19 mouse cellular contexts compared by ENCODE assay signal in the genomic region with DNA sequence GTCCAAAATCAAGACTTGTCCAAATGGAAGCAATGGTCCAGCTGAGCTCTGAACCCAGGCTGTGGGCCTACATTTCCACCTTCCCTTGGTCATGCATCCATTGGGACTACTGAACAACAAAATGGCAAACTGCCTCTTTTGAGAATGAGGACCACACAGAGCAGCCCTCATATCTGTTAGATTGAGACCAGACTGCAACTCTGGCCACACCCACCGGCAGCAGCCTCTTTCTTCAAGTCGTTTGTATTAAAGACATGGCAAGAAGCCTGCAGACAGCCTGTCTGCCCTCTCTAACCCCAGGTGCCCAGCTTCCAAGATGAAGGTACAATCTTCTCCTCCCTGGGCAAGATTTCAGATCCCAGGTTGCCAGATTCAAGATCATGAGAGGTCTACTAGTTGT. TPM values are rescaled to one million over a fixed set of nuclear protein-coding genes. Genes with fewer than 3 reads are reported as not detected.
A peak's percentile ranks its signal among the peaks of the same experiment; 100 is the strongest.
DNase-seq lines count a peak whose midpoint lies in the region; ATAC-seq and TF ChIP-seq lines count a peak whose summit lies in the region.
"Had no signal": no experiment of that assay in that cellular context is flagged by ENCODE, and none has a peak within 500 bp of the region (broad histone marks: within the 10 kb centered on the region; RNA-seq: fewer than 3 reads in every experiment).

No protein-coding gene starts in this region.

- H3K36me3 ChIP-seq in heart, embryonic 13.5 days = no peaks in the 10 kb centered on the region
- H3K36me3 ChIP-seq in liver, embryonic 14.5 days (replicated peaks; ENCODE audit: control insufficient read depth, insufficient read depth, low read depth) = no peaks in the 10 kb centered on the region
- H3K36me3 ChIP-seq: embryonic facial prominence, embryonic 12.5 days; heart, embryonic 15.5 days; hindbrain, embryonic 10.5 days had no signal

- H3K4me2 ChIP-seq in heart, embryonic 13.5 days = peak overlapping the region; percentile 25; the same call in 1 of the 2 replicates
- H3K4me2 ChIP-seq in liver, embryonic 14.5 days (ENCODE audit: low read depth) = peak overlapping the region; percentile 53
- H3K4me2 ChIP-seq: embryonic facial prominence, embryonic 12.5 days; forebrain, embryonic 13.5 days; heart, embryonic 15.5 days; hindbrain, embryonic 14.5 days had no signal

- WGBS in heart, embryonic 13.5 days = 32% methylated on average over 2 of the region's 2 CpGs
- 21% methylated on average over 2 of the region's 2 CpGs for WGBS in liver, embryonic 14.5 days (ENCODE audit: insufficient replicate concordance)

- intact Hi-C loops in heart, postnatal 10 days (cut with DNase I) = no loop called here

- H3K4me1 ChIP-seq in heart, embryonic 13.5 days = peaks cover 15% of the 10 kb centered on the region
- H3K4me1 ChIP-seq in liver, embryonic 14.5 days (replicated peaks; ENCODE audit: control insufficient read depth in 2 of 2, insufficient read depth in 2 of 2, low read length in 1 of 2) = peaks cover 28 to 30% of the 10 kb centered on the region in 2 experiments
- H3K4me1 ChIP-seq: embryonic facial prominence, embryonic 12.5 days; forebrain, embryonic 13.5 days; heart, embryonic 15.5 days; hindbrain, embryonic 10.5 days had no signal

- no peaks in the 10 kb centered on the region for H3K9me3 ChIP-seq in heart, embryonic 13.5 days
- H3K9me3 ChIP-seq in liver, embryonic 14.5 days (ENCODE audit: control insufficient read depth, low read length) = no peaks in the 10 kb centered on the region
- H3K9me3 ChIP-seq: embryonic facial prominence, embryonic 12.5 days; forebrain, embryonic 13.5 days; heart, embryonic 15.5 days; hindbrain, embryonic 10.5 days had no signal

- no peak overlapping the region for H3K9ac ChIP-seq in heart, embryonic 13.5 days
- H3K9ac ChIP-seq in liver, embryonic 14.5 days (replicated peaks) = peak overlapping the region; percentile 7
- H3K9ac ChIP-seq: embryonic facial prominence, embryonic 12.5 days; forebrain, embryonic 13.5 days; heart, embryonic 15.5 days; hindbrain, embryonic 14.5 days had no signal

- H3K27me3 ChIP-seq in heart, embryonic 13.5 days (replicated peaks) = peaks cover 24% of the 10 kb centered on the region
- no peaks in the 10 kb centered on the region for H3K27me3 ChIP-seq in liver, embryonic 14.5 days (ENCODE audit: control insufficient read depth, insufficient read depth, low read length)
- H3K27me3 ChIP-seq: embryonic facial prominence, embryonic 12.5 days; forebrain, embryonic 13.5 days; heart, embryonic 15.5 days had no signal

- TF ChIP-seq EP300 in liver, embryonic 14.5 days (IDR thresholded peaks at IDR 0.05; ENCODE audit: low read depth) = no peak

- DNase-seq in heart, postnatal 10 days = no peak
- no peak for DNase-seq in liver, embryonic 14.5 days (ENCODE audit: low read depth in 3 of 3, low spot score in 3 of 3)
- DNase-seq in adrenal gland, adult 2 months = no peak
- DNase-seq in thymus, postnatal 14 days = no peak
- DNase-seq: adrenal gland, adult 8-10 months; adrenal gland, postnatal 36 days; cerebellum, adult 8-10 months; cerebellum, postnatal 14 days; gastrocnemius, postnatal 10 days; heart, adult 18-20 months had no signal

- no peak overlapping the region for H3K4me3 ChIP-seq in heart, embryonic 13.5 days
- no peak overlapping the region for H3K4me3 ChIP-seq in liver, embryonic 14.5 days (ENCODE audit: insufficient read depth in 1 of 2, low read depth in 2 of 2, low read length in 2 of 2)
- H3K4me3 ChIP-seq: embryonic facial prominence, embryonic 12.5 days; forebrain, embryonic 13.5 days; heart, embryonic 15.5 days; hindbrain, embryonic 10.5 days had no signal

- no peak for ATAC-seq in heart, embryonic 13.5 days (ENCODE audit: extremely low read depth, insufficient number of reproducible peaks, low FRiP score, low TSS enrichment)
- peak; percentile 58; the same call in 1 of the 2 replicates for ATAC-seq in erythroid progenitor cell, adult 5-6 weeks (replicated peaks; ENCODE audit: low FRiP score, poor library complexity, severe bottlenecking)
- ATAC-seq in liver, embryonic 14.5 days (ENCODE audit: insufficient read depth) = peak; percentile 40; the same call in 1 of the 2 replicates
- ATAC-seq in megakaryocyte-erythroid progenitor cell, adult 5-6 weeks (replicated peaks; ENCODE audit: low FRiP score, low TSS enrichment, poor library complexity, severe bottlenecking) = peak; percentile 58; the same call in 1 of the 2 replicates
- ATAC-seq: forebrain, embryonic 13.5 days; intestine, embryonic 16.5 days had no signal

- TF ChIP-seq CTCF in liver, embryonic 14.5 days (IDR thresholded peaks at IDR 0.05; ENCODE audit: low read depth) = no peak

- no peak overlapping the region for H3K27ac ChIP-seq in heart, embryonic 13.5 days (replicated peaks)
- H3K27ac ChIP-seq in liver, embryonic 14.5 days = no peak overlapping the region; the same call in 1 of the 2 replicates
- H3K27ac ChIP-seq: embryonic facial prominence, embryonic 12.5 days; forebrain, embryonic 13.5 days; heart, embryonic 15.5 days; hindbrain, embryonic 10.5 days; hindbrain, embryonic 14.5 days had no signal

RNA-seq across cellular contexts. Expression of a gene that starts 51.8 kb away (rescaled TPM):
- polyA plus RNA-seq in heart, embryonic 13.5 days (2015; fragmentation: Nextera tagmentation; extraction: Ambion mirVana) = 21.7 and 24.8 TPM in 2 replicates
- 10 to 100 TPM in 1 of 2 experiments, 1 to 10 TPM in 1; 8.5 to 14.8 TPM for total RNA-seq in heart, postnatal 10 days (2021)
- total RNA-seq in erythroid progenitor cell, adult 5-6 weeks (2015; ENCODE audit: low replicate concordance) = 4.3 and 5.4 TPM in 2 replicates
- 4.6 and 10.7 TPM in 2 replicates for total RNA-seq in erythroid progenitor cell, adult 5-6 weeks (2017; ENCODE audit: low replicate concordance)
- polyA plus RNA-seq in liver, embryonic 14.5 days (2012; rRNA removed) = 0.74 and 2.9 TPM in 2 replicates
- polyA plus RNA-seq in liver, embryonic 14.5 days (2014; fragmentation: Nextera tagmentation; extraction: Ambion mirVana) = 5.7 and 8.5 TPM in 2 replicates
- total RNA-seq in megakaryocyte-erythroid progenitor cell, adult 5-6 weeks (2014; fragmentation: Nextera tagmentation) = 19.6 and 26.5 TPM in 2 replicates
- 4.0 and 17.2 TPM in 2 replicates for total RNA-seq in megakaryocyte-erythroid progenitor cell, adult 5-6 weeks (2017)
- total RNA-seq in adrenal gland, adult 2 months (2021) = 10 to 100 TPM in 1 of 2 experiments, 1 to 10 TPM in 1; 7.9 to 16.9 TPM
- 0.40 and 0.94 TPM in 2 replicates for polyA plus RNA-seq in adrenal gland, adult 2 months (2012; rRNA removed)
